Mouse (Mus musculus) granulocyte monocyte progenitor cell, adult 5-6 weeks (primary cell): Measurements from ENCODE around the gene Lhx1. TPM values are rescaled to one million over a fixed set of nuclear protein-coding genes. Genes with fewer than 3 reads are reported as not detected.

Experiments used
- ATAC-seq: replicated peaks from 2 replicates; pipeline ENCODE4 v1.8.0; 2016; ENCODE audit warnings: mild to moderate bottlenecking, moderate TSS enrichment, inconsistent platforms; ENCODE audit not compliant: poor library complexity, severe bottlenecking
- total RNA-seq, 2 experiments: library from RNA; stranded (forward) in 1 of 2; stranded (reverse) in 1 of 2; fragments of 200-712, 200-1000 nt in 1 of 2; fragments of >200 nt in 1 of 2; fragmentation: Nextera tagmentation in 1 of 2; gene quantifications; 2 replicates each; pipeline ENCODE4 v1.2.3; 2014 to 2017

Gene Lhx1
- total RNA-seq, 2 experiments from 2014 or later = not detected

GRCm38 (mm10) chr11:84526976-84527860 is 1.9 kb upstream of the Lhx1 start:
- no peak for ATAC-seq

- ATAC-seq = no peak
These were observed 1.1 kb upstream of the Lhx1 start for GRCm38 (mm10) chr11:84526451-84526850.

GRCm38 (mm10) chr11:84524511-84525270 is 644 bp downstream of the Lhx1 start:
- no peak for ATAC-seq

- peak; percentile 30 for ATAC-seq
These were observed 1.4 kb downstream of the Lhx1 start for GRCm38 (mm10) chr11:84523841-84524510.

- no peak for ATAC-seq
These were observed 2.0 kb downstream of the Lhx1 start for GRCm38 (mm10) chr11:84523321-84523831.

GRCm38 (mm10) chr11:84522577-84523320 is 2.6 kb downstream of the Lhx1 start:
- peak; percentile 91 for ATAC-seq

- no peak for ATAC-seq
These were observed 3.5 kb downstream of the Lhx1 start for GRCm38 (mm10) chr11:84521751-84522299.

- ATAC-seq = no peak
These were observed 4.3 kb downstream of the Lhx1 start for GRCm38 (mm10) chr11:84521071-84521390.

GRCm38 (mm10) chr11:84520269-84521070 is 4.9 kb downstream of the Lhx1 start:
- no peak for ATAC-seq

GRCm38 (mm10) chr11:84519576-84520268 is 5.6 kb downstream of the Lhx1 start:
- no peak for ATAC-seq

- ATAC-seq = no peak
These were observed 6.3 kb downstream of the Lhx1 start for GRCm38 (mm10) chr11:84519036-84519435.

GRCm38 (mm10) chr11:84518261-84518660 is 7.1 kb downstream of the Lhx1 start:
- no peak for ATAC-seq

- no peak for ATAC-seq
These were observed 7.9 kb downstream of the Lhx1 start for GRCm38 (mm10) chr11:84517431-84517830.

- no peak for ATAC-seq
These were observed 8.7 kb downstream of the Lhx1 start for GRCm38 (mm10) chr11:84516501-84517240.

GRCm38 (mm10) chr11:84513171-84514116 is 11.9 kb downstream of the Lhx1 start, which contains the start of gene Aatf:
Gene Aatf (minus strand): TSS chr11:84513522.
- peak; percentile 96 for ATAC-seq

- no peak for ATAC-seq
These were observed 13.3 kb downstream of the Lhx1 start for GRCm38 (mm10) chr11:84512031-84512430.

GRCm38 (mm10) chr11:84504296-84504695 is 21.0 kb downstream of the Lhx1 start:
- no peak for ATAC-seq
